Mouse (Mus musculus): Measurements from ENCODE around the gene Uba52. TPM values are rescaled to one million over a fixed set of nuclear protein-coding genes. Genes with fewer than 3 reads are reported as not detected.

Gene Uba52
- polyA plus RNA-seq, 1 experiment from 2014 or later: 691 TPM

DNA sequence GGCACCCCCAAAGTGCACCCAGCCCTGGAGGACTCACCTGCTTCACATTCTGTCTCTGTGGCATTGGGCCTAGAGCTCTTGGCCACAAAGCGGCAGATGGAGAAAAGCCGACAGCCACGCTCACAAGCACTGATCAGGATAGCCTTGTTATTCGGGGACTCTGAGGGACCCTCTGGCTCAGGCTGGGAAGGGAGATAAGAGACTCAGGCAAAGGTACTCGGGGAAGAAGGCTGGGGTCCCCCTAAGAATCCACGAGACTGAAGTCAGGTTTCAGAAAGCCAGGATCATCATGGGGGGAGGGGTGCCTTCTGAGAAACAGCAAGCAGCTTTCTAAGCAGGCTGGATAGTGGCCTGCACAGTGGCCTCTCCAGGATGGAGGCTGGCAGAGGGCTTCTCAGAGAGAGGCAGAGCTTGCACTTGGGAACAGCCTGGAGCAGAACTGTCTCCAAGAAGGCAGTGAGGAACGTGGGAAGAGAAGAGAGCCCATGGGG lies 24.4 kb downstream of the Uba52 start:
- no peak for ATAC-seq (replicated peaks; ENCODE audit: extremely low read depth, insufficient read depth, low FRiP score)
- no peaks in the 10 kb centered on the region for H3K36me3 ChIP-seq (ENCODE audit: control insufficient read depth, insufficient read depth)
- no peak overlapping the region for H3K9ac ChIP-seq (ENCODE audit: low read length)
- H3K27me3 ChIP-seq (ENCODE audit: control insufficient read depth, insufficient read depth, low read length): peaks cover 84% of the 10 kb centered on the region
- no peak overlapping the region for H3K4me3 ChIP-seq (ENCODE audit: low read length)
- no peak overlapping the region for H3K4me2 ChIP-seq (ENCODE audit: low read depth, low read length)
- no peak overlapping the region for H3K27ac ChIP-seq (ENCODE audit: low read length)
- 44% methylated on average over 7 of the region's 7 CpGs for WGBS
- H3K4me1 ChIP-seq (ENCODE audit: control insufficient read depth, insufficient read depth, low read length): peaks cover 16% of the 10 kb centered on the region
- H3K9me3 ChIP-seq (replicated peaks; ENCODE audit: control insufficient read depth, low read length): no peaks in the 10 kb centered on the region

DNA sequence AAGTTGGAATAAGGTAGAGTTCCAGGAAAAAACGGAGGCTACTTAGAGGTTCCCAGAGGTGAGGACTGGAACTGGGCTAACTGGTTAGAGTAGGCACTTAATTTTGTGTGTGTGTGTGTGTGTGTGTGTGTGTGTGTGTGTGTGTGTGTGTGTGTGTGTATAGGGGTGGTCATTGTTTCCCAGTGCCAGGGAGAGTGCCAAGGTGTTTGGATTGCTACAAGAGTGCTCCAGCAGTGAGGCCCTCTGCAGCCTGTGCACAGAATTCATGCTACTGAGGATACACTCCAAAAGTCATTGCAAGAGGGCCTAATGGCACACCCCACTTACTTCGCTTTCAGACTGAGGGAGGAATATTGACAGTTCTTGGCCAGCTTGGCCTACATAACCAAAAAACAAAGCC lies 27.7 kb downstream of the Uba52 start:
- 54% methylated on average over 2 of the region's 2 CpGs for WGBS
- Histone ChIP-seq H3K27me3 (ENCODE audit: control insufficient read depth, insufficient read depth, low read length) (peaks cover 51% of the 10 kb centered on the region), H3K9ac (ENCODE audit: low read length) (no peak overlapping the region), H3K4me2 (ENCODE audit: low read depth, low read length) (no peak overlapping the region), H3K4me3 (ENCODE audit: low read length) (no peak overlapping the region), H3K36me3 (ENCODE audit: control insufficient read depth, insufficient read depth) (no peaks in the 10 kb centered on the region), H3K4me1 (ENCODE audit: control insufficient read depth, insufficient read depth, low read length) (no peaks in the 10 kb centered on the region; the same call in 1 of the 2 replicates), H3K27ac (ENCODE audit: low read length) (no peak overlapping the region), H3K9me3 (replicated peaks; ENCODE audit: control insufficient read depth, low read length) (no peaks in the 10 kb centered on the region)
- ATAC-seq (replicated peaks; ENCODE audit: extremely low read depth, insufficient read depth, low FRiP score): no peak

DNA sequence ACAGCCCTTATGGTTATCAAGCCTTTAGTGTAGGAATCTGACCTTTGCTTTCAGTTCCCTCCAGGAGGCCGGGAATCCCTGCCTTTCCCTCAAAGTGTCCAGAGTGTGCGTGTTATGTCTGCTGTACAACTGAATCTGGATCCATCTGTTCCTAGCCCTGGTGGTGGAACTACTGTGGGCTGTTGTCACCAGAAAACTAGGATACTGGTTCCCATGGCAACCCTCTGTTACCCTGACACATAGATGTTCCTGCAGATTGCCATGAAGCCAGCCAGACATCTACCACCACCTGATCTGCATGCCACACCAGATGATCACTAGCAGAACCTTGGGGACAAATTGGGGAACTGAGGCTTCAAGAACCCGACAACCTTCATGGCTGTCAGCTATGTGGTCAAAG lies 28.7 kb downstream of the Uba52 start:
- no peak overlapping the region for H3K4me3 ChIP-seq (ENCODE audit: low read length)
- no peak for ATAC-seq (replicated peaks; ENCODE audit: extremely low read depth, insufficient read depth, low FRiP score)
- H3K4me2 ChIP-seq (ENCODE audit: low read depth, low read length): no peak overlapping the region
- H3K9me3 ChIP-seq (replicated peaks; ENCODE audit: control insufficient read depth, low read length): no peaks in the 10 kb centered on the region
- H3K27me3 ChIP-seq (ENCODE audit: control insufficient read depth, insufficient read depth, low read length): peaks cover 42% of the 10 kb centered on the region
- H3K27ac ChIP-seq (ENCODE audit: low read length): no peak overlapping the region
- no peaks in the 10 kb centered on the region for H3K36me3 ChIP-seq (ENCODE audit: control insufficient read depth, insufficient read depth)
- H3K4me1 ChIP-seq (ENCODE audit: control insufficient read depth, insufficient read depth, low read length): peaks cover 6% of the 10 kb centered on the region
- WGBS: 70% methylated on average over 3 of the region's 3 CpGs
- H3K9ac ChIP-seq (ENCODE audit: low read length): no peak overlapping the region

DNA sequence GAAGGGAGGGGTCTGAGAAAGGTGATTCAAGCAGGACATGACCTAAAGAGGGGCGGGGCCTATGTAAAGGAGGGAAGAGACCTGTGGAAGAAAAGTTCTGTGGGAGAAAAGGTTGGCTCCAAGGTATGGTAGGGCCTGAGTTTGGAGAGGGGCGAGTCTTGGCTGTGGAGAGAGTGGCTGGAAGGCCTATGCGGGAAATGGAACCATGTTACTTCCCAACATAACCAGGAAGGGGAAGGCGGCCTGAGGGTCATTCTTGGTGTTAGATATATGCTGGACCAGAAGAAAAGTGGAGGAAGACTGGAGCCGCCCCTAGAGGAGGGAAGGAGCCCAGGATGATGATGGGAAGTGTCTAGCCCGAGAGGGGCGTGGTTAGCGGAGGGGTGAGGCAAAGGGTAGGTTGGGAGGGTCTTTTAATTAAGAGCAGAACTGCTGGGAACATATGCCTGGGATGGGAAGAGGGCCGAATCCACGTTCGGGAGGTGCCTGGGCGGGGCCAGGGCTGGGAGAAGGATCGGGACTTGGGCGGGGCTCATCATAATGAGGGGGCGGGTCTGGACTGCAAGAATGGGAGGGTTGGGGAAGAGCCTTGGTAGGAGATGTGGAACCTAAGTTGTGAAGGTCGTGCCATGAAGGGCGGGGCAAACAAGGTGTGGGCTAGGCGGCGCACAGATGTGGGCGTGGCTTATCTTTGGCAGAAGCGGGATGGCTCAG lies 33.2 kb downstream of the Uba52 start:
- Histone ChIP-seq H3K27ac (ENCODE audit: low read length) (no peak overlapping the region), H3K27me3 (ENCODE audit: control insufficient read depth, insufficient read depth, low read length) (peaks cover 8% of the 10 kb centered on the region), H3K4me3 (ENCODE audit: low read length) (peak overlapping the region; percentile 90), H3K36me3 (ENCODE audit: control insufficient read depth, insufficient read depth) (no peaks in the 10 kb centered on the region), H3K4me1 (ENCODE audit: control insufficient read depth, insufficient read depth, low read length) (peaks cover 9% of the 10 kb centered on the region), H3K9ac (ENCODE audit: low read length) (no peak overlapping the region; the same call in 1 of the 2 replicates), H3K4me2 (ENCODE audit: low read depth, low read length) (peak overlapping the region; percentile 72), H3K9me3 (replicated peaks; ENCODE audit: control insufficient read depth, low read length) (no peaks in the 10 kb centered on the region)
- peak; percentile 21; the same call in 1 of the 2 replicates for ATAC-seq (replicated peaks; ENCODE audit: extremely low read depth, insufficient read depth, low FRiP score)
- 3% methylated on average over 18 of the region's 21 CpGs for WGBS

DNA sequence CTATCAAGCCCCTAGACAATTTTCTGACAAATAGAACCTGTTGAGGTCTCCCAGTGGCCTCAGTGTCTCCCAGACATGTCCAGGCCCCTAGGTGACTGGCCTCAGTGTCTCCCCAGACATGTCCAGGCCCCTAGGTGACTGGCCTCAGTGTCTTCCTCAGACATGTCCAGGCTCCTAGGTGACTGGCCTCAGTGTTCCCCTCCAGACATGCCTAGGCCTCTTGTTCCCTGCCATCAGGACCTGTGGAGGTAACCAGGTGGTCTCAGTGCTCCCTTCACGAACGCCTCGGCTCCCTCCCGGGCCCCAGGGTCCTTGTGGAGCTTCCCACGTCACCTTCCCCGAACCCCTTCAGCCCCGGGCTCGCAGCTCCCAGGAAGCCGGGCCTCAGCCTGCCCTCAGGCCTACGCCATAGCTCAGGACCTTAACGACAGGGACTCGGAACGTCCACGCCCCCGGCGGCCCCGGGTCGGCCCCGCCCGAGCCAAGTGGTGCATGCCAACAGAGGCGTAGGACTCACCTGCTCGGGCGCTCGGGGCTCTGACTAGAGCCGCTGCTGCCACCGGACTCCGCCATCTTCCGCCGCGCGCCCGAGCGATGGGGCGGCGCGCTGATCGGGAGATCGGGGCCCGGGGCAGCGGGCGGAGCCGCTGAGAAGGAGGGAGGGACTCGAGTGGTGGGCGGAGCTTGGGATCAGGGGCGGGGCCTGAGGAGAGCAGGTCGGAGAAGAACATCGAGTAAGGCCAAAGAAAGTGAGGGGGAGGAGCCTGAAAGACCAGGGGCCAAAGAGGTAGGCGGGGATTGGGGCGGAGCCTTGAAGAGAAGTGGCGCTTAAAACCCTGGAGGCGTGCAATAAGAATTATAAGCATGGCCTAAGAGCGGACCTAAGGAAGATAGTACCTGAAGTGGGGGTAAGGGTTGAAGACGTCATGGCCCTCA lies 34.0 kb downstream of the Uba52 start, which contains the start of gene Klhl26:
Klhl26 (minus strand) TSS at position 636 of the 936 bp plus-strand sequence.
- Histone ChIP-seq H3K27ac (ENCODE audit: low read length) (peak within 1 kb of the TSS; percentile 36; the same call in 1 of the 2 replicates), H3K27me3 (ENCODE audit: control insufficient read depth, insufficient read depth, low read length) (peaks cover 3% of the 10 kb centered on the region), H3K4me1 (ENCODE audit: control insufficient read depth, insufficient read depth, low read length) (peaks cover 9% of the 10 kb centered on the region), H3K4me2 (ENCODE audit: low read depth, low read length) (peak within 1 kb of the TSS; percentile 72), H3K36me3 (ENCODE audit: control insufficient read depth, insufficient read depth) (no peaks in the 10 kb centered on the region), H3K9me3 (replicated peaks; ENCODE audit: control insufficient read depth, low read length) (no peaks in the 10 kb centered on the region), H3K9ac (ENCODE audit: low read length) (peak within 1 kb of the TSS; percentile 95), H3K4me3 (ENCODE audit: low read length) (peak within 1 kb of the TSS; percentile 90)
- ATAC-seq (replicated peaks; ENCODE audit: extremely low read depth, insufficient read depth, low FRiP score): peak; percentile 93
- WGBS: under 1% methylated on average over 51 of the region's 53 CpGs

DNA sequence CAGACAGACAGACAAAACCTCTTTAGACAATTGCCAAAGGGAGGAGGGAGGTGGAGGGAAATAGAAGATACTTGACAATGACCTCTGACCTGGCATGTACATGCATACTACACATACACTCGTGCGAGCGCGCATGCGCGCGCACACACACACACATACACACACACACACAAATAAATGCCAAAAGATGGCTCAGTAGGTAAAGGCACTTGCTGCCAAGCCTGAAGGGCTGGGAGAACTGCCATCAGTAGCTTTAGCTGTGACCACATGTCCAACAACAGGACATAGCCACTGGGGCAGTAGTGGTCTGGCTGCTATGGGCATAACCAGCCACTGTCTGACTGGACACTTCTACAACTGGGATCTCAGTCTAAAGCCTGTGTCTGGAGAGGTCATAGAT lies 38.7 kb downstream of the Uba52 start:
- Histone ChIP-seq H3K4me3 (ENCODE audit: low read length) (no peak overlapping the region), H3K4me2 (ENCODE audit: low read depth, low read length) (no peak overlapping the region), H3K4me1 (ENCODE audit: control insufficient read depth, insufficient read depth, low read length) (peaks cover 31% of the 10 kb centered on the region), H3K9me3 (replicated peaks; ENCODE audit: control insufficient read depth, low read length) (no peaks in the 10 kb centered on the region), H3K27me3 (ENCODE audit: control insufficient read depth, insufficient read depth, low read length) (no peaks in the 10 kb centered on the region), H3K27ac (ENCODE audit: low read length) (no peak overlapping the region), H3K36me3 (ENCODE audit: control insufficient read depth, insufficient read depth) (no peaks in the 10 kb centered on the region), H3K9ac (ENCODE audit: low read length) (no peak overlapping the region)
- no peak for ATAC-seq (replicated peaks; ENCODE audit: extremely low read depth, insufficient read depth, low FRiP score)
- WGBS: 93% methylated on average over 7 of the region's 7 CpGs

DNA sequence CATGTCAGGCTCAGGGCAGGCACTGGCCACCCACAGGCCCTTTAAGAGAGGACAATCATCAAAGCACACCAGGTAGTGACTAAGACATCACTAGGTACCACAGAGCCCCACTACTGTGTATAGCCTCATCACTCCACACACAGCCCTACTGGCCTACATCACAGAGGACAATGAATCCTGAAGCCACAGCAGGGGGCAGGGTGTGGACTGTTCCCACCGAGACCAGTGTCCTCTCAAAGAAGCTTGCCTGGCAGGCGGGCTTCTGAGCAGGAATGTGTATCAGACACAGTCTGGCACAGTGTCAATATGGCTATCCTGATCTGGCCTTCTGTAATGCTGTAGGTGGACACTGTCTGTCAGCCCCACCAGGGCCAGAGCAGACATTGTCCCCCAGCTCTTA lies 40.7 kb downstream of the Uba52 start:
- no peak overlapping the region for H3K9ac ChIP-seq (ENCODE audit: low read length)
- no peaks in the 10 kb centered on the region for H3K36me3 ChIP-seq (ENCODE audit: control insufficient read depth, insufficient read depth)
- no peak; the same call in 1 of the 2 replicates for ATAC-seq (replicated peaks; ENCODE audit: extremely low read depth, insufficient read depth, low FRiP score)
- H3K9me3 ChIP-seq (replicated peaks; ENCODE audit: control insufficient read depth, low read length): no peaks in the 10 kb centered on the region
- H3K4me3 ChIP-seq (ENCODE audit: low read length): no peak overlapping the region
- peaks cover 28% of the 10 kb centered on the region for H3K4me1 ChIP-seq (ENCODE audit: control insufficient read depth, insufficient read depth, low read length)
- no peak overlapping the region for H3K27ac ChIP-seq (ENCODE audit: low read length)
- WGBS: 29% methylated on average over 2 of the region's 2 CpGs
- H3K27me3 ChIP-seq (ENCODE audit: control insufficient read depth, insufficient read depth, low read length): no peaks in the 10 kb centered on the region
- H3K4me2 ChIP-seq (ENCODE audit: low read depth, low read length): no peak overlapping the region

DNA sequence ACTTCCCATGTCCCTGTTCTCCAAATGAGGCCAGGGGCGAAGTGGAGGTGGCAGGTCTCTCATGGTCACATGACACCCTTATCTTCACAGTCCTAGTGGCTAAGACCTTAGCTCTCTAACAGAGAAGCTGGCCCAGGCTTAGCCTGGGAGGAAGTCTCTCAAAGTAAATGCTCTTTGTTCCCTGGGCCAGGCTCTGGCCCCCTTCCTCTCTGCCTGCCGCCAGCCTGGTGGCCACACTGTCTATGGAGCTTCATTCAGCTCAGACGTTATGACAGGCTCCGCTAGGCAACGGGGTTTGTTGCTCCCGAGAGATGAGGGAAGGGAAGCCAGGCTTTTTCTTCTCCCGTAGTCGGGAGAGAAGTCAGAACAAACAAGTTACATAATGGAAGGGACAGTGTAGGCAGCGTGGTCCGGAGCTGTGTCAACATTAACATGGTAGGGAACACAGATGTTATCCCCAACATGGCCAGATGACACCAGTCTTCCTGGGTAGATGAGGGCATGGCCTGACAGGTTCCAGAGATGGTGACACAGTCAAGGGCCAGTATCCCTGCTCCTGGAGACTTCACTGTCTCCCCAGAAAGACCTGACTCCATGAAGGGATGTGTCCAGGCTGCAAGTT lies 41.2 kb downstream of the Uba52 start:
- peak; percentile 62 for ATAC-seq (replicated peaks; ENCODE audit: extremely low read depth, insufficient read depth, low FRiP score)
- Histone ChIP-seq H3K27me3 (ENCODE audit: control insufficient read depth, insufficient read depth, low read length) (no peaks in the 10 kb centered on the region), H3K36me3 (ENCODE audit: control insufficient read depth, insufficient read depth) (no peaks in the 10 kb centered on the region), H3K9ac (ENCODE audit: low read length) (no peak overlapping the region), H3K4me1 (ENCODE audit: control insufficient read depth, insufficient read depth, low read length) (peaks cover 28% of the 10 kb centered on the region), H3K4me2 (ENCODE audit: low read depth, low read length) (no peak overlapping the region), H3K4me3 (ENCODE audit: low read length) (no peak overlapping the region), H3K27ac (ENCODE audit: low read length) (no peak overlapping the region), H3K9me3 (replicated peaks; ENCODE audit: control insufficient read depth, low read length) (no peaks in the 10 kb centered on the region)
- WGBS: 33% methylated on average over 10 of the region's 10 CpGs
